Mouse (Mus musculus): ENCODE measurements around the gene Erf.
"Not testable (repeated sequence)": the region's sequence is repeated elsewhere in the genome, so short reads cannot be mapped to it uniquely, and the experiment has no call there.

The Erf gene

DNA sequence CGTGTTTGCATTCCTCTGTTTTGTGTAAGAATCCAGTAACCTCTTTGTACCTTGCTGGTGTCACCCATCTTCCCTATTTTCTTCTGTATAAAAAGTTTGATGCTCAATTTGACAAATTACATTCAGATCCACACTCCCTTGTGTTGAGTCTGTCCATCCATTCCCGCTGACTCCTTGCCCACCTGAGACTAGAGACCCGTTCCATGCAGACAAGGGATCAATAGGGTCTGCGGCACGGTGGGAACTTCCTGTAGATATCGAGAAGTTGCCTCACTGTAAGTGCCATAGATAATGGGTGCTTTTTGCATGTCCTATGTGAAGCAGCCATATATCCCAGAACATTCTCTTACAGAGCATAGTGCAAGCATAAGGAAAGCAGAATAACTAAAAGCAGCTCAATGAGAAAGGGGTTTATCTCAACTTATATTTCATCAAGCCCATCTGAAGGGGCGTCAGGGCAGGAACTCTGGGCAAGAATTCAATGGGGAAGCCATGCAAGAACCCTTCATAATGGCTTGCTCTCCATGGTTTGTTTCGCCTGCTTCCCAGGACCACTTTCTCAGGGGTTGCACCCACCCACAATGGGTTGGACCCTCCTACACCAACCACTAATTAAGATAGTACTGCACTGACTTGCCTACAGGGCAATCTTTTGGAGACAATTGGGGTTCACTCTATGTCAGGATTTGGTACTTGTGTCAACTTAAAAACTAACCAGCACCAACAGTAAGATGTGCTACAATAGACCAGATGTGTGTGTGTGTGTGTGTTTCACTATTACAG lies 15.8 kb upstream of the Erf start:
- no peak for DNase-seq

DNA sequence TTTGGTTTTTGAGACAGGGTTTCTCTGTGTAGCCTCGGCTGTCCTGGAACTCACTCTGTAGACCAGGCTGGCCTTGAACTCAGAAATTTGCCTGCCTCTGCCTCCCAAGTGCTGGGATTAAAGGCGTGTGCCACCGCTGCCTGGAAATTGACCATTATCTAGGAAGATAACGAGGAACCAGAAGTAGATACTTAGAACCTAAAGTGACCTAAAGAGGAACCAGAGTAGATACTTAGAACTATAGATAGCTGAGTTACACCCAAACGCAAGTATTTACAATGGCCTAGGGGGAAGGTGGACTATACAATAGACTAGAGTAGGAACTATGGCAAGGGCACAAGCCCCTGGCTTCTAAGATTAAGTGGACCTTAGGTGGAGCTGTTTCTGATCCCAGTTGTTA lies 15.2 kb upstream of the Erf start:
- DNase-seq, result not testable (repeated sequence)

DNA sequence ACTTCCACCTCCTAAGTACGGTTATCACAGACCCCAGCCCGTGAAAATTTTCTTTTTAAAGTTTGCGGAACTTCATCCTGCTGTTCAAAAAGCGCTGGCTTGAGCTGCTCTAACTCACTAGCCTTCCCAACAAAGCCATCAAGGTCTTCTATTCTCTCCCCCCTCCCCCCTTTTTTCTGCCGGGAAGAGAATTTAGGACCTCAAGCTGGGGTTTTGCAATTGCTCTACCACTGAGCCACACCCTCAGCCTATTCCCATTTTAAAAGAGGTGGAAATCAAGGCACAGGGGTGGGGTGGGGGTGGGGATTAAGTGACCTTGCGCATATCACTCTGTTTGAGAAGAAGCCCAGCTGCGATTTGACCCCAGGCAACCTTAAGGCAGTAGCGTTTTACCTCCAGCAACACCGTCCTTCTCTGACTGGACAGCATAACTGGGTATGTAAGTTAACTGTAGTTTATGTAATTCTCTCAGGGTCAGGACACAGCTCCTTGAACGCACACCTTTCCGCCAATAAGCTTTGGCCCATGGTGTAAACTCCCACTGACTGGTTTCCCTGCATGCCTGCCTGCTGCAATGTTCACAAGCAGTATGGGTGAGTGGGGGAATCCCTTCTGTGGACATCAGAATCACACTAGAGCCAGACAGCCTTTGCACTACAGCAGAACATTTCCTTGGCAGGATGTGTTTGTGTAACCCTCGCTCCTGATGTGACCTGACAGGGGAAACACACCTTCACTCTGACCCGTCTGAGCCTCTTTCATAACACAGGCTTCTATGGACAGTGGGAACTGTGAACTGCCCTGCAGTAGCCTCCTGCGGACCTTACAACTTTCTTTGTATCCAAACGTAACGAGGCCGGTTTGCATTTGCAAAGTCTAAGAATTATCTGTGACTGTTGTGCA lies 13.7 kb upstream of the Erf start:
- no peak for DNase-seq

DNA sequence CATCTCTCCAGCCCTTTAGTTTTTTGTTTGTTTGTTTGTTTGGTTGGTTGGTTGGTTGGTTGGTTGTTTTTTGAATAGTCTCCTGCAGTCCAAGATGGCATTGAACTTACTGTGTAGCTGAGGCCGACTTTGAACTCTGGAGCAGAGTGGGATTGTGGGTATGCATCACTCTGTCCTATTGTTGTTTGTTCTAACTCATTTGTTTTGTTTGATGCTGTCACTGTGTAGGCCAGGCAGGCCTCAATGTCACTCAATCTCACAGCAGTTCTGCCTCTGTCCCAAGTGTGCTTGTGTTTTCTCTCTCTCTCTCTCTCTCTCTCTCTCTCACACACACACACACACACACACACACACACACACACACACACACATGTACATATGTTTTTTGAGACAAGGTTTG lies 11.3 kb upstream of the Erf start:
- DNase-seq, result no peak

DNA sequence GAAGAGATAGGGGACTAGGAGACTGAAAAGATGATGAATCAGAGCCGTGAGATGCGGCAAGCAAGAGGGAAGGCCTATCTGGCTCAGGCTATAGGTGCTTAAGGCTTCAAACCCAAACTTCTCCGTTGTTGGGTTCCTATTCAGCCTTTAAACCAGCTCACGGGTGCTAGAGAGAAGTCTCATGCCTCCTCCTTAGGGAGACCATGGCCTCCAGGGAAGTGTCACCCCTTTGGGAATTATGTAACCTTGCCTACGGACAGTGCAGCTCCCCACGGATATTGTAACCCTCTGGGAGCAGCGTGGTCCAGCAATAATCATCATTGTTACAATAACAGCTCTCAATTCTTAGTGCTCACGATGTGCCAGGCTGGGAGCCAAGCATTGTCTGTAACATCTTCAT lies 1.3 kb upstream of the Erf start:
- DNase-seq, result no peak

DNA sequence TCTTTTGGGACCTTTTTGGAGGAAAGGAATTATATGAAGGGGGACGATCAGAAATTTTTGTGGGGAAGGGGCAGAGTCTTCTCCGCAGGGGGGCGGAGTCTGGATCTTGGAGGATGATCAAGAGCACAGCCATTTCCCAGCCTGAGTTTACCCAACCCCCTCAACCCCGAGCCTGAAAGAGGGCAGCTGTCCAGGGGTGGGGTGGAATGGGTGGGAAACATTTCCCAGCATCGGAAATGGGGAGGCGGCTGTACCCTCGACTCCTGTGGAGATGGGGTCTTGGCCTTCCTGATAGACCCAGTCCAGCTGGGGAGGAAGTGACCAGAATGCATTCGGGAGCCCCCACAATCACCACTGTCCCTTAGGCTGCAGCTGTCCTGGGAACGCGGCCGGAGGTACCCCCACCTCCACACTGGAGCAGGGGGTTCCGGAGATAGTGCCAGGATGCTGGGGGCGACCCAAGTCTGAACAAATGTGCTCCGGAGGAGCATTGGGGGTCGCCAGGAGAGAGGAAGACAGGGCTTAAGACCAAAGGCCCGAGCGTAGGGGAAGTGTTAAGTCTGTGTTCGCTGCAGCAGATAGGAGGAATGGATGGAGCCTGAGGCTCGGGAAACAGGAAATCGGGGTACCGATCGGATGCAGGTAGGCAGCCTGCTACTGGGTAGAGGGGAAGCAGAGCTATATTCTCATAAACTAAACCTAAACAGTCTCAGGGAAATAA lies 670 bp upstream of the Erf start:
- DNase-seq, result peak; percentile 22 to 65

DNA sequence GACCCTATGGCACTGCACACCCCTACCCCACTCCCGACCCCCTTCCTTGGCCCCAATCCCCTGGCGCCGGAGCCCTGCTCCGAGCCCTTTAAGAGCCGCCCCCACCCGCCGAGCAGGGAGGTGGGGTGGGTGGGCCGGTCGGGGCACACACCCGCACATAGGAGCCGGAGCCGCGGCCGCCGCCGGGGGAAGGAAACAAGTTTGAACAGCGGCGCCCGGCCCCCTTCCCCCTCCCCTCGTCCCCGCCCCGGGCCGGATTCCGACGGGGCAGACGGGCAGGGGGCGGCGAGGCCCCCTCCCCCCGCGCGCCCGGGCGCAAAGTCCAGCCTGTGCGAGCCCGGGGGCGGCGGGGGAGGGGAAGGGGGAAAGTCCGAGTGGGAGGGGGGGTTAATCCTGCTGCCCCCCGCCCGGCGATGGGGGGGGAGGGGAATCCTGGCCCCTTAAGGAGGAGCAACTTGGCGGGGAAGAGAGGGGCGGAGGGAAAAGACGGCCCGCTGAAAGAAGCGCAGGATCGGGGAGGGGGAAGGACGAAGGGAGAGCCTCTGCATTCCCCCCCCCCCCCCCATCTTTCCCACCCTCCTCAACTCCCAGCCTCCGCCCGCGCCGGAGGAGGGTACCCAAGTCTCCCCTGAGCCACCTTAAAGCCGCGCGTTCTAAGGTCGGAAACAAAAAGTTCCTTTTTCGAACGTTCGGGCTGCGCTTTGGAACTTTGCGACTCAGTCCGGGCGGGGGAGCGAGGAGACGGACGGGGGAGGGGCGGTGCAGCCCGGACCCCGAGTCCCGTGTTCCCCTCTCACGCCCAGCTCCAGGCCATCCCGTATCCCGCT lies 1.0 kb downstream of the Erf start:
- DNase-seq, result peak; percentile 80 to 86

DNA sequence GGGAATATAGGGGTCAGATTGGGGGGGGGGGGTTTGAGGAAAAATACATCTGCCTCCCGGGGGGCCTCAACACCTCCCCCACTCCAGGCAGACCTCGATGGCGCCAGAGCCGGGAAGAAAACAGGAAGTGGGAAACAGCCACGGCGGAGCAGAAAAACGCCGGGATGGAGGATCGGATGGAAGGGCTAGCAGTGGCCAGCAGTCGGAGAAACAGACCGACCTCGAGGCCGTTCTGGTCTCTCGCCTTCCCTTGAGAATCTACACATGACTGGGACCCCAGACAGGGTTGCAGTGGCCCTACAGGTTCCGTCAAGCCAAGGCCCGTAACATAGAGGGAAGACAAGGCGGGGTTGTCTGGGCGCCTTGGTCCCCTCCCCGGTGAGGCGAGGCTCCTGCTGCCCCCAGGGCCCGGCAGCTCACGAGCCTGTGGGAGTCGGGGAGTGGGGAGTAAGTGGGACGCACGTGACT lies 1.7 kb downstream of the Erf start:
- no peak for DNase-seq

DNA sequence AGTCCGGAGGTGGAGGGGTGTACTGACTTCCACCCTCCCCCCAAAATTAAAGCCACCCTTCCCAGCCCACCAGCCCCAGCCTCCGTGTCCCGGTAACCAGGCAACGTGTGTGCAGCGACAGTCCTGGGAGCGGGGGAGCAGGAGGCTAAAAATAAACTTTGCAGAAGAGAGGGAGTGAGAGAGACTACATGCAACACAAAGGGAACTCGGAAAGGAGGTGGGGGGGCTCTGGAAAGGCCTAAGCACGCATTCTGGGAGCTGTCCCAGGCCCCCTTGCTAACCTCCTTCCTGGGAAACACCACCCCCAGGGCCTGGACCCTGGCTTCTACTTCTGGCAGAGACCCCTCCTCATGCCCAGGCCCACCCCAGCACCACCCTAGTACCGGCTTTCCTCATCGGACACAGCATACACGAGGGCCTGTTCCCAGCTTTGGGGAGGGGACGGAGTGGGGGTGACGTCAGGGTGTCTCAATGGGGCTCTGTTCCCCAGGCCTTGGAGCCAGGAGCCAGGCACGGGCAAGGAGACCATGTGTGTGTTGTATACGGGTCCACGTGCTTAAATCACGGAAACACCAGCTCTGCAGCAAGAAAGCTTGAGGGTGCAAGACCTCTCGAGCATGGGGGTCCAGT lies 2.4 kb downstream of the Erf start:
- peak in 1 of 2 experiments; percentile 46 for DNase-seq

DNA sequence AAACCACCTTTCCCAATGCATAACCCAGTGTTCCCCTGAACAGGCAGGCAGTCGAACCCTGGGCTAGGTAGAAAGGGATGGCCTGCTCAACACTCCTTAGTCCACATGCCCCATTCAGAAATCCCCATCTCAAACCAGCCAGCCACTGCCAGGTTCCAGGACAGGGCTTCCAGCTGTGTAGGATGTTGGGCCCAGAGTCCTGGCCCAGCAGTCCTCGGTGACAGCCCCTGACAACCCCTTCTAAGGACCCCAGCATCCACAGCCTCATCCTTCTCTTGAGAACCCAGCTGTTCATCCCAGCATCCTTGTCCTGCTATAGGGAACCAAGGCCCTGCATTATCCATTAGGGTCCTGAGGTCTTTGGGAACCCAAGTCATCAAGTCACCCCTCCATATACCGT lies 3.1 kb downstream of the Erf start:
- DNase-seq, result no peak

DNA sequence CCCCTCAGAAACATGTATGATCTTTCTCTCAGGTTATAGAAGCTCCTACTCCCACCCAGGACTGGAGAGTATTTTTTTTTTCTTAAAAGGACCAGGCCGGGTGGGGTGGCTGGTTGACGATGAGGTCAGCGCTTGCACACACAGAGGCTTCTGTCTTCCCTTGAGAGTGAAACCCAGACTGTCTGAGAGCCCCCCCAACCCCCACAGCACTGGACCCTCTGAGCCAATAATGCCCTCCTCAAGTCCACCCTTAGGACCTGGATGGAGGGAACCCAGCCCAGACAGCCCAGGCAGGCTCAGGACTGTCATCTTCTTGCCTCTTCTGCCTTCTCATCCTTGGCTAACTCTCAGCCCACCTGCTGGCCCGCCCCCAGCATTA lies 3.8 kb downstream of the Erf start:
- DNase-seq, result no peak

DNA sequence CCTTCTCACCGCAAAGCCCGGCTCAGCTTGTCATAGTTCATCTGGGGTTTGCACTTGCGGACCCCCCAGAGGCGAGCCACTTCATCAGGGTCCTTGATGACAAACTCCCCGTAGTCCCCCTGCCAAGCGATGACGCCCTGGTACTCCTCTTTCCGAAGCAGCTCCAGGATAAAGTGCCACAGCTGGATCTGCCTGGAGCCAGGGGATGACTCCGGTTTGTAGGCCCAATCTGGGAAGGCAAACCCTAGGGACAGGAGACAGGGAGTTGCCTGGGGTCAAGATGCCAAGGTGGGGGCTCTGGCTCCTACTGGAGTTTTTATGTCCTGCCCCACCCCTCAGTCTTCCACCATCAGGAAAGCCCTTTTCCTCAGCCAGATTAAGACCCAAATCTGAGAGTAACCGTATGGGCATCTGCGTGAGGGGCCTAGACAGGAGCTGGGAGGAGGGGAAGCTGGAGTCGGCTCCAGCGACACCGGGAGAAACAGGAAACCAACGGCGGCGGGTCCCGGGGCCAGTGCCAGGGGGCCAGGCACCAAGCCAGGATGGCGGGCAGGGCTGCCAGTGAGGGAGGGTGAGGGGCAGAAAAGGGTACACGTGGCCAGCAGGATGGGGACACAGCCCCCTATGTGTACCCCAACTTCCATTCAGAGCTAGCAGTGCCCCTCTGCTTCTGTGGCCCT lies 4.3 kb downstream of the Erf start:
- DNase-seq, result no peak

DNA sequence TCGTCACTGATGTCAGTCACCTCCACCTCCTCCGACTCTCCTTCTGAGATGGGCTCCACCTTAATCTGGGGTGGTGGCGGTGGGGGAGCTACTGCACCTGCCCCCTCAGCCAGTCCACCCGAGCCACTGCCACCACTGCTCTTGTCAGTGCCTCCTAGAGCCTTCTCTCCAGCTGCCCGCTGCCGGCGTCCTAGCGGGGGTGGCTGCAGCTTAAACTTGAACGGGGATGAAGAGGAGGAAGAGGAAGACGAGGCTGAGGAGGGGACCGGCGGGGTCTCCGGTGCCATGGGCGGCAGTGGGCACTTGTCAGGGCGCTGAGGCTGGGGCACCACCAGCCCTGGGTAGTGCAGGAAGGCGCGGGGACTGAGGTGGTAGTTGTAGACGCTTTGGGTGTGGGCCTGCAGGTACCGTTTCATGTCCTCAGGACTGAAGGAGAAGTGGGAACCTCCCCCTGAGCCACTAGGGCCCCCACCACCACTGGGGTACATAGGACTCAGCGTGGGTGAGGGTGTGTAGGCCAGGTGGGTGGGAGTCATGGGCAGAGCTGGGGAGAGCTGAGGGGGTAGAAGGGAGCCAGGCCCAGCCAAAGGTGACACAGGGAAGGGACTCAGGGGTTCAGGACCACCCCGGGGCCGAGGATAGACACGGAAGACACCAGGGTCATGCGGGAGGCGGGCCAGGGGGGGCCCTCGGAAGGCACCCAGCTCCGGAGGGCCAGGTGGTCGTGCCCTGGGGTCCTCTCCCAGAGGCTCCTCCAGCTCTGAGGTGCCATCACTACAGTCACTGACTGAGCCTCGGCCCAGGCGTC lies 5.8 kb downstream of the Erf start:
- no peak for DNase-seq

DNA sequence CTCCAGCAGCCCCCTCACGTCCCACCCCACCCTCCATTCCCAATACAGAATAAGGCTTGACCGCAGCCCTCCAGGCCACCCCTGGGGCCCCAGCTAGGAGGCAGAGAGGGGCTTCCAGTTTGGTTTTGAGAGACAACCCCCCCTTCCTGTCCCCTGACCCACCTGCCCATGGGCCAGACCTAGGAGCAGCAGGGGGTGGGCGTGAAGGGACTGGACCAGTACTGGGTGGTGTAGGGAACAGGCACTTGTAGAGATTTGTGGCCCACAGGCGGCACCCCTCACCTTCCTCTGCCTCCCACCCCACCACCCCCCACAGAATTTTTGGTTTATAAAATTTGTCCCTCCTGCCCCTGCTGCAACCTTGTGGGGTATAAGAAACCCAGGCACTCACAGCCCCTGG lies 7.2 kb downstream of the Erf start:
- no peak for DNase-seq

DNA sequence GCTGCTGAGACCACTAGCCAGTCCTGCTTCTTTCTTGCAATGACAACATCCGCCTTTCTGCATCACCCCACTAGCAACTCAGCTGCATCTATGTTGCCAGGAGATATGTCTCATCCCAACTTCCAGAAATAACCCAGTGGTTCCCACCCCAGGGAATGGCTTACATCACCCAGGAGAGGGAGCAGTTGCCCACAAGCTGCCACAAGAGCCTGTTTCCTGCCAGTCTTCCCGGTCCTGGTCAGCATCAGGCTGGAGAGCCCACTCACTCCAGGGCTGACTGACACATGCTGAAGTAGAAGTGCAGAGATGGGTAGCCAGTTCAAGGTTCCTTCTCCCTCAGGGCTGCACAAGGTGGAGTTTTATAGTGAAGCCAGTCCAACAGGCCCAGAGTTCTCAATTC lies 9.5 kb downstream of the Erf start:
- no peak for DNase-seq

DNA sequence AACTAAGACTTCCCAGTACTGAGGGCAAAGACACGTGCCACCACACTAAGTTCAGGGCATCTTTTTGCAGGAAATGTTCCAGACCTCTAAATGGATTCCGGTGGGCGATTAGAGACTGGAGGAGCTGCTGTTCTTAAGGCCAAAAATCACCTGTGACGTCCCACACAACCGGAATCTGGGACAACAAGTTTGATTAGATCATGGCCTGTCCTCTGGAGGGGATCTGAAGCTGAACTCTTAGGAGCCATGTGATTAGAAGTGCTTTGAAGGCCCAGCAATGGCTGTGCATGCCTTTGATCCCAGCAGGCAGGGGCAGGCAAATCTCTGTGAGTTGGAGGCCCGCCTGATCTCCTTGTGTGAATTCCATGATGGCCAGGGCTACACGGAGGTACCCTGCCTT lies 9.9 kb downstream of the Erf start:
- DNase-seq, result no peak

DNA sequence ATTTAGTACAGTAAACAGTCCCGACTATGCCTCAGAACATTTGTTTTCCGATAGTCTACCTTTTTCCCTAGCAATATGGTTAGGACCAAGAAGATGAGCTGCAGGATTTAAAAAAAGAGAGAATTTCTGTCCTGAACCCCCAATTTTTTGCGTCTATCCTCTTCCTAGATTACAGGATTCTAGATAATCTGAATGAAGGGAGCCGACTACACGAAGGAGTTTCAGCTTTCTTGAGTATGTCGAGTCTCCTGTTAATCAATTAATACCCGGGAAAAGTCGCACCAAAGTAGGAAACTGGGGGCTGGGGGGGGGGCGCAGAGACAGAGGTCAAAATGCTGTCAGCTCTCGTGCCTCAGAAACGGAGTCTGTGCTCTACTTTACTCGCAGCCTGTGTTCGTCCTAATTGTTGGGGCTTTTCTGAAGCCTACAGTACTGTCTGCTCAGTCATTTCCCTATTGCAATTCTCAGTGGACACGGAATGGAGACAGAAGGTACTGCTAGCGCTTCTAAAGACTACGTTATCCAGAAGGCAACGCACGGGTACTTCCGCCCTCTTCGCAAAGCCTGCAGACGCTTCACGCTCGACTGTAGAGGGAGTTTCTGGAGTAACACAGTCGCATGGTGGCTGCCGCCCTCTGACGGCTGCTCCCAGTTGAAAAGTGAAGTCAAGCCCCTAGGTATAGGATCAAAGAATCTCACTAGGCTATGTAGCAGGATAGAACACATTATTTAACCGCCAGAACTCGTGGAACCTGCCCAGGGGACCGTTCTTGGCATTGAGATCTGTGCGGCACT lies 11.5 kb downstream of the Erf start:
- DNase-seq, result peak; percentile 80 to 91

DNA sequence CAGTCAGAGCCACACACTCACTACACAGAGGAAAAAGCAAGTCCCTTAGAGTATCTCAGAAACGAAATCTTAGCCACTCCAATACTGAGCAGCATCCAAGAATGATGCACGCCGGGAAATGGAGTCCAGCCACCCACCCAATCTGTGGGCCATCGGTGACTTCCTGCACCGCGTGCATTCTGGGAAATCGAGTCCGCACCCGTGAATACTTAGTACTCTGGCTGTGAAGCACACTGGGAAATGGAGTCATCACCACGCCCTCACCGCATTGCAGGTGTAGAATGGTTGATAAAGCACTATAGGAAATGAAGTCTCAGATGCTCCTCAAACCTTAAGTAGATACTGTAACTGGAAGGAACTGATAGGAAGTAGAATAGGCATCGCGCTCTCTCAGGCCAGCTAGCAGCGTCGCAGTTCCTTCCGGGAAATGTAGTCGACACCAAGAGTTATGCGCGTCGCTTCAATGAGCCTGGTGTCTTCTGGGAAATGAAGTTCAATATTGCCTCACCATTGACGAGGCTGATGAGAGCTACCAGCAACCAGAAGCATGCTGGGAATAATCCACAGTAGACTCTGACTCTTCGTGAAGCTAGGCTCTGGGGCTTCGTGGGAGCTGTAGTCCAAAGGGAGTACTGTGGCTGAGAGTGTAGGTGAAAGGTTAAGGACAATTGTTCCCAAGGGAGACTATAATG lies 12.4 kb downstream of the Erf start:
- DNase-seq, result peak; percentile 87 to 93
